Mouse (Mus musculus): Measurements from ENCODE around the gene Fam3c.
"Not testable (repeated sequence)": the region's sequence is repeated elsewhere in the genome, so short reads cannot be mapped to it uniquely, and the experiment has no call there.

Fam3c gene

GRCm38 (mm10) chr6:22289461-22290021 lies 66.5 kb downstream of the Fam3c start:
- DNase-seq, result no peak

GRCm38 (mm10) chr6:22288737-22289460 lies 67.1 kb downstream of the Fam3c start:
- DNase-seq, result peak; percentile 11

- no peak for DNase-seq
Observed at GRCm38 (mm10) chr6:22288004-22288736, 67.9 kb downstream of the Fam3c start, which contains the start of gene Wnt16. Gene Wnt16, plus strand, starts transcription at chr6:22288227.

- no peak for DNase-seq
Observed at GRCm38 (mm10) chr6:22282405-22282804, 73.6 kb downstream of the Fam3c start.

GRCm38 (mm10) chr6:22280217-22280861 lies 75.7 kb downstream of the Fam3c start:
- DNase-seq, result peak; percentile 74

- no peak for DNase-seq
Observed at GRCm38 (mm10) chr6:22277941-22278340, 78.1 kb downstream of the Fam3c start.

DNA sequence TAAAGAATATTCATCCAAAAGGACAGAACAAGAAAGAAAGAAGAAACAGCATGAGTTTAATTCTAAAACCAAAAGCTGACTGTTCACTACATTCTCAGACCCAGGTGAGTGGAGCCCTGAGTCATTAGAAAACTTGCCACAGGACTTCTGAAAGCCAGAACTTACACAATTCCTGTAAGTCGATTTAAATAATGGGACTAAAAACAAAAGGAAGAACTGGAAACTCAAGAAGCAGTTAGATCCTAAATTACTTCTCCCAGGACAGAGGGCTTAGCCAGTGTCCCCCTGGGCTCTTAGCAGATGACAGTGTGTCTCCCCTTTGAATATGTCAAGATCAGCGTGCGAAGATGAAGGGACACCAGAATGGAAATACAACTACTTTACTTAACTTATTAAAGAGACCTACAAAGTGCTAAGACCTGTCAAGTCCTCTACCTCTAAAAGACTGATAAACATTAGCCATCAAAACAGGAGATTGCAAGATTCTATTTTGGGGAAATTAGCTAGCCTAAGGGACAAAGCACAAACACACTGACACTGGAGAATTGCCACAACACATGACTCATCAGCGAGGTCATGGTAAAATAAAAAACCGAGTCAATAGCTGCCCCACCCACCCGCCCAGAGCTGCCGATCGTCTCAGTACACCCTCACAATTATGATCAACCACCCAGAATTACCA lies 86.1 kb downstream of the Fam3c start:
- DNase-seq, result no peak

DNA sequence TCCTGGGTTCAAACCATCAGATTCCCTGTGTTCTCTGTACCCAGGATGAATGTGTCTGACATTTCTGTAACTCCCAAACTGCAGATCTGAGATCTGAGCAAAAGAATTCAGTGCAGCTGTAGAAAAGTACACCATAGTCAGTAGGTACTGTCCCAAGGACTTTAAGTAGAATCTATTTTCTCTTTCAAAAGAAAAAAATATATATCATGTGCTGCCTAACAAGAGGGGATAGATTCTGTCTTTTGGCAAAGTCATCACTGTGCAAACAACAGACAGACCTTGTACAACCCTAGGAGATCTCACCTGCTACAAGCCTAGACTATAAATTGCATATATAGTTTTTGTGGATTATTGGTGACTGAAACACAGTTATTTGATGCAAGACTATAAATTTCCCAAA lies 87.4 kb downstream of the Fam3c start:
- DNase-seq, result no peak

GRCm38 (mm10) chr6:22267807-22268667 lies 88.0 kb downstream of the Fam3c start:
- DNase-seq, result no peak

GRCm38 (mm10) chr6:22266018-22266417 lies 90.0 kb downstream of the Fam3c start:
- DNase-seq, result no peak

DNA sequence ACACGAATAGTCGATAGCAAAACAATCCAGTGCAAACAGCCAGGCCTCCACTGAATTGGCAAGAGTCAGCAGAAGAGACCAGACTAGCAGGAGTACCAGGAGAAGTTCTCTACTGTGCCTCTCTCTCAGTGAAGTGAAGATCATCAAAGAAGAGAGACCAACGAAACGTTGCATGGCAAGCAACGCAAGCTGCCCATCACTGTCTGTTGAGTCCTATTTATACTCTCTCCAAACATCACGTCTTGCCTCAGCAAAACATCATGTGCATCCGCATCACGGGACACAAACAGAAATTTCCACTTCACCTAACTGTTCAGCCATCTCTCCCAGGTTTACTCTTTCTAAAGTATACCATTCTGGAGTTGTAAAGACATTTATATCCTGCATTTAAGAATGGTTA lies 91.9 kb downstream of the Fam3c start:
- DNase-seq, result not testable (repeated sequence)

- no peak for DNase-seq
Observed at GRCm38 (mm10) chr6:22262519-22262918, 93.5 kb downstream of the Fam3c start.

- DNase-seq, result no peak
Observed at GRCm38 (mm10) chr6:22258784-22259183, 97.3 kb downstream of the Fam3c start.

Data from lung, postnatal 10 days (tissue).